Mouse (Mus musculus) thymus, adult 2 months (tissue): Measurements from ENCODE around the gene Ankrd44.

Experiments used
- CTCF ChIP-seq: fragments of 200-500 bp; IDR thresholded peaks from 2 replicates; pipeline ENCODE4 v1.5.1; 2012; ENCODE audit warnings: mild to moderate bottlenecking, control low read depth, low read length, moderate library complexity, borderline replicate concordance; ENCODE audit not compliant: control insufficient read depth, poor library complexity, insufficient read depth; ENCODE audit errors: extremely low read depth
- POLR2A ChIP-seq: fragments of 200-500 bp; IDR thresholded peaks from 2 replicates; pipeline ENCODE4 v1.6.1; 2012; ENCODE audit warnings: mild to moderate bottlenecking, low read length, control low read depth, moderate library complexity; ENCODE audit not compliant: control insufficient read depth, poor library complexity, insufficient read depth; ENCODE audit errors: extremely low read depth

- TF ChIP-seq POLR2A (no peak), CTCF (no peak)
Observed at GRCm38 (mm10) chr1:54931231-54931630, 5.0 kb upstream of the Ankrd44 start.
